Mouse (Mus musculus): ENCODE data around the gene Vmn1r29. TPM values are rescaled to one million over a fixed set of nuclear protein-coding genes. Genes with fewer than 3 reads are reported as not detected.
"Not testable (repeated sequence)": the region's sequence is repeated elsewhere in the genome, so short reads cannot be mapped to it uniquely, and the experiment has no call there.

Gene Vmn1r29
- polyA plus RNA-seq (2015; fragmentation: Nextera tagmentation; extraction: Ambion mirVana): not detected in 2 replicates

DNA sequence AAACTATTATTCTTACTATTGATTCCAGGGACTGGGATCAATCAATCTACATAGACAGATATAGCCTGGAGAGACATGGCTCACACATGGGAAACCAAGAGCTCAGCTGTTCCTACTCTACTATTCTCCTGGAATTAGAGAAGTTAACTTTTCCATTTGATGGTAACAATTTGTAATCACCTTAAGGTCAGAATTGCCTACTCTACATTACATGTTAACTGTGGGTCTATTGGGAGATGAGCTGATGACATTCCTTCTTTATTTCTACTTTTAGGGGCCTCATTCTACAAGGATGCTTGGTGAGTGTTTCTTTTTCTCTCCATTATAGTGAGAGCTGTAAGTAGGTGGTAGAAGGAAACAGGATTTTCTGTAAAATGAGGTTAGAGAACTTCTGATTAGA is at the start of gene Vmn1r29:
Vmn1r29 (plus strand) TSS at position 301 of the 400 bp plus-strand sequence.
- Histone ChIP-seq H3K4me3 (ENCODE audit: low read length) (no peak within 1 kb of the TSS), H3K27me3 (replicated peaks; ENCODE audit: control insufficient read depth, insufficient read depth, low read length) (no peaks in the 10 kb centered on the region), H3K9me3 (ENCODE audit: control insufficient read depth, low read length) (0 out of 2 replicates have a peak, but pooled peaks cover 4% of the 10 kb centered on the region), H3K27ac (ENCODE audit: low read length) (no peak within 1 kb of the TSS), H3K4me1 (ENCODE audit: control insufficient read depth, insufficient read depth, low read length) (no peaks in the 10 kb centered on the region), H3K4me2 (ENCODE audit: low read depth, low read length) (no peak within 1 kb of the TSS), H3K36me3 (ENCODE audit: control insufficient read depth, insufficient read depth, low read length) (no peaks in the 10 kb centered on the region), H3K9ac (ENCODE audit: low read depth, low read length) (no peak within 1 kb of the TSS)
- ATAC-seq: no peak

- no peak within 1 kb of the TSS for H3K4me2 ChIP-seq (ENCODE audit: low read depth, low read length)
- ATAC-seq: no peak
- H3K36me3 ChIP-seq (ENCODE audit: control insufficient read depth, insufficient read depth, low read length): no peaks in the 10 kb centered on the region
- H3K9me3 ChIP-seq (ENCODE audit: control insufficient read depth, low read length): no peaks in the 10 kb centered on the region
- 94% methylated on average over 1 of the region's 1 CpGs for WGBS
- no peak within 1 kb of the TSS for H3K27ac ChIP-seq (ENCODE audit: low read length)
- no peak within 1 kb of the TSS for H3K9ac ChIP-seq (ENCODE audit: low read depth, low read length)
- H3K27me3 ChIP-seq (replicated peaks; ENCODE audit: control insufficient read depth, insufficient read depth, low read length): no peaks in the 10 kb centered on the region
- H3K4me3 ChIP-seq (ENCODE audit: low read length): no peak within 1 kb of the TSS
- no peaks in the 10 kb centered on the region for H3K4me1 ChIP-seq (ENCODE audit: control insufficient read depth, insufficient read depth, low read length)
Observed at GRCm38 (mm10) chr6:58261737-58262136, 39.6 kb upstream of the Vmn1r29 start, which contains the start of gene Vmn1r28. Gene Vmn1r28, plus strand, starts transcription at chr6:58262037.

GRCm38 (mm10) chr6:58279661-58280060 is 21.7 kb upstream of the Vmn1r29 start:
- ATAC-seq; H3K36me3 ChIP-seq (ENCODE audit: control insufficient read depth, insufficient read depth, low read length); H3K4me2 ChIP-seq (ENCODE audit: low read depth, low read length); H3K9ac ChIP-seq (ENCODE audit: low read depth, low read length); H3K27ac ChIP-seq (ENCODE audit: low read length); H3K4me3 ChIP-seq (ENCODE audit: low read length); H3K9me3 ChIP-seq (ENCODE audit: control insufficient read depth, low read length); H3K27me3 ChIP-seq (replicated peaks; ENCODE audit: control insufficient read depth, insufficient read depth, low read length); H3K4me1 ChIP-seq (ENCODE audit: control insufficient read depth, insufficient read depth, low read length): not testable (repeated sequence)
- WGBS: 92% methylated on average over 1 of the region's 1 CpGs

GRCm38 (mm10) chr6:58292201-58292600 is 9.1 kb upstream of the Vmn1r29 start:
- H3K4me3 ChIP-seq (ENCODE audit: low read length): no peak overlapping the region
- H3K9me3 ChIP-seq (ENCODE audit: control insufficient read depth, low read length): no peaks in the 10 kb centered on the region
- 69% methylated on average over 2 of the region's 2 CpGs for WGBS
- H3K9ac ChIP-seq (ENCODE audit: low read depth, low read length): no peak overlapping the region
- no peaks in the 10 kb centered on the region for H3K4me1 ChIP-seq (ENCODE audit: control insufficient read depth, insufficient read depth, low read length)
- no peaks in the 10 kb centered on the region for H3K27me3 ChIP-seq (replicated peaks; ENCODE audit: control insufficient read depth, insufficient read depth, low read length)
- no peak for ATAC-seq
- no peak overlapping the region for H3K27ac ChIP-seq (ENCODE audit: low read length)
- no peak overlapping the region for H3K4me2 ChIP-seq (ENCODE audit: low read depth, low read length)
- H3K36me3 ChIP-seq (ENCODE audit: control insufficient read depth, insufficient read depth, low read length): no peaks in the 10 kb centered on the region

- not testable (repeated sequence) for H3K9me3 ChIP-seq (ENCODE audit: control insufficient read depth, low read length); H3K27me3 ChIP-seq (replicated peaks; ENCODE audit: control insufficient read depth, insufficient read depth, low read length); H3K36me3 ChIP-seq (ENCODE audit: control insufficient read depth, insufficient read depth, low read length); H3K27ac ChIP-seq (ENCODE audit: low read length); H3K9ac ChIP-seq (ENCODE audit: low read depth, low read length); H3K4me2 ChIP-seq (ENCODE audit: low read depth, low read length); H3K4me1 ChIP-seq (ENCODE audit: control insufficient read depth, insufficient read depth, low read length); ATAC-seq; H3K4me3 ChIP-seq (ENCODE audit: low read length)
- WGBS: 78% methylated on average over 19 of the region's 19 CpGs
Observed at GRCm38 (mm10) chr6:58298511-58298910, 2.8 kb upstream of the Vmn1r29 start.

DNA sequence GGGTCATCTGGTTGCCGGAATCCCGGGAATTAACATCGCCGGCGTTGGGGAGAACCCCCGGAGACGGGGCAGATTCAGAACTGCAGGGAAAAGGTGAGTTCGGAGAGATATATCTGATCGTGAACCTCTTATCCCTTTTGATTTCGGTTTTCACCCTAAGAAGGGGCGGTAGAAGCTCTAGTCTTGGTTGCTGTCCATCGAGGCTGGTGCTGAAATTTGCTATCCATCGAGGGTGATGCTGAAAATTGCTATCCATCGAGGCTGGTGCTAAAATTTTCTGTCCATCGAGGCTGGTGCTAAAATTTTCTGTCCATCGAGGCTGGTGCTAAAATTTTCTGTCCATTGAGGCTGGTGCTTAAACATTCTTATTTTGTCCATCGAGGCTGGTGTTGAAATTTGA is 29.3 kb downstream of the Vmn1r29 start:
- 73% methylated on average over 17 of the region's 17 CpGs for WGBS
- ATAC-seq; H3K27me3 ChIP-seq (replicated peaks; ENCODE audit: control insufficient read depth, insufficient read depth, low read length); H3K4me2 ChIP-seq (ENCODE audit: low read depth, low read length); H3K4me1 ChIP-seq (ENCODE audit: control insufficient read depth, insufficient read depth, low read length); H3K36me3 ChIP-seq (ENCODE audit: control insufficient read depth, insufficient read depth, low read length); H3K27ac ChIP-seq (ENCODE audit: low read length); H3K4me3 ChIP-seq (ENCODE audit: low read length); H3K9ac ChIP-seq (ENCODE audit: low read depth, low read length); H3K9me3 ChIP-seq (ENCODE audit: control insufficient read depth, low read length): not testable (repeated sequence)

Other genes starting within 250 kb of the Vmn1r29 start
- gene Vmn1r27, start 82.7 kb upstream of the Vmn1r29 start, polyA plus RNA-seq (2015; fragmentation: Nextera tagmentation; extraction: Ambion mirVana): not detected in 2 replicates
- gene Vmn1r28, start 39.5 kb upstream of the Vmn1r29 start, polyA plus RNA-seq (2015; fragmentation: Nextera tagmentation; extraction: Ambion mirVana): not detected in 2 replicates
- not detected in 2 replicates for gene Vmn1r30, start 141.8 kb downstream of the Vmn1r29 start, polyA plus RNA-seq (2015; fragmentation: Nextera tagmentation; extraction: Ambion mirVana)
- gene Vmn1r31, start 173.8 kb downstream of the Vmn1r29 start, polyA plus RNA-seq (2015; fragmentation: Nextera tagmentation; extraction: Ambion mirVana): not detected in 2 replicates

Data from intestine, embryonic 16.5 days (tissue).